Mouse (Mus musculus): ENCODE data around the gene Wnt16.

Wnt16 gene

GRCm38 (mm10) chr6:22325364-22326072, 37.5 kb downstream of the Wnt16 start:
- peak; percentile 37 for DNase-seq (ENCODE audit: extremely low spot score, low read depth, low spot score)

DNA sequence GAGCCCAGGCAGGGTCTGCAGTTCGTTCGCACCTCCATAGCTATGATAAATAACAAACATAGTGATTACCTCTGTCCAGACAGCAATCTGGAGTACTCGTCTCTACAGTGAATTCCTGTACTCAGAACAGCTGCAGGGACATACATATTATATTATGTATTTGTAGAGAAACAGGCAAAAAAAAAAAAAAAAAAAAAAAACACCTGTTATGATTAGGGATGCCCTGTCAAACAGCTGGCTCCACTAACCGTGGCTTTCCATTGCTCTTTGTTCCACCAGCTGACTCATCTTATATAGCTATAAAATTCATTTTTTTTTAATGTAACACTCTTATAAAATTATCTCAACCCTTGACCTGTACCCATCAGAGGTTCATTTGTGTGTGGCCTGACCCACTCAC, 38.3 kb downstream of the Wnt16 start:
- DNase-seq (ENCODE audit: extremely low spot score, low read depth, low spot score): no peak

- no peak for DNase-seq (ENCODE audit: extremely low spot score, low read depth, low spot score)
Observed at GRCm38 (mm10) chr6:22327091-22327490, 39.1 kb downstream of the Wnt16 start.

GRCm38 (mm10) chr6:22327931-22328330, 39.9 kb downstream of the Wnt16 start:
- no peak for DNase-seq (ENCODE audit: extremely low spot score, low read depth, low spot score)

- no peak for DNase-seq (ENCODE audit: extremely low spot score, low read depth, low spot score)
Observed at GRCm38 (mm10) chr6:22330169-22330960, 42.3 kb downstream of the Wnt16 start.

- DNase-seq (ENCODE audit: extremely low spot score, low read depth, low spot score): no peak
Observed at GRCm38 (mm10) chr6:22332548-22332947, 44.5 kb downstream of the Wnt16 start.

DNA sequence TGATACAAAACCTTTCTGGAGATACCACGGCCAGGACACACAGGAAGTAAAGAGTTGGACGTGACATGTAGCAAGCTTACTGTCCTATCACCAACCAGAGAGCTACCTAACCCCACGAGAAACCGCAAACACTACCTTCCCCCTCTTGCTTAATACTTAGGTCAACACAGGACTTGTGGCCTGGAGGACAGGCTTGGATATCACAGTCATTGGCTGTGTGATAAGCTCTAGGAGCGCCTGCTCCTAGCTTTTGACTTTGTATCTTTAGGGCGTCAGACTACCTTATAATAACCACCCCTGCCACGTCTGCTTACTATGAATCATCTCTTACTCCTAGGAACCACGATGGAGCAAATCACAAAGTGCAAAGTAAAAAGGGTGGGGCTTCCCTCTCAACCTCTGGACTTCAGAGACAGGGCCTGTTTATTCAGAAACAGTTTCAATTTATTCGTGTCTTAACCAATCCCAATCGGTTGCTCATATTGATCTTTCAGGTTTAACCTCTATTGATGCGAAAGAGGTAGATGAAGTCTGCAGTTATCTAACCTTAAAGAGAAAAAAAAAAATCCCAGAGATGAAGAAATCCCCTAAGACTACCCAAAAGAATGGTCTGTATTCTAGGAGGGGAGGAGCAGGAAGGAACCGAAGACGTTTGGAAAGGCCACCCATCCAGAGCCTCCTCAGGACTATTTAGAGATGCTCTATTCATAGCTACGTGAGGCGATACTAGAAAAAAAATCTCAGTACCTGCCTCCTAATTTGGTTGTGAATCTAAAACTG, 51.9 kb downstream of the Wnt16 start:
- DNase-seq (ENCODE audit: extremely low spot score, low read depth, low spot score): no peak

- DNase-seq (ENCODE audit: extremely low spot score, low read depth, low spot score): no peak
Observed at GRCm38 (mm10) chr6:22340779-22341178, 52.8 kb downstream of the Wnt16 start.

DNA sequence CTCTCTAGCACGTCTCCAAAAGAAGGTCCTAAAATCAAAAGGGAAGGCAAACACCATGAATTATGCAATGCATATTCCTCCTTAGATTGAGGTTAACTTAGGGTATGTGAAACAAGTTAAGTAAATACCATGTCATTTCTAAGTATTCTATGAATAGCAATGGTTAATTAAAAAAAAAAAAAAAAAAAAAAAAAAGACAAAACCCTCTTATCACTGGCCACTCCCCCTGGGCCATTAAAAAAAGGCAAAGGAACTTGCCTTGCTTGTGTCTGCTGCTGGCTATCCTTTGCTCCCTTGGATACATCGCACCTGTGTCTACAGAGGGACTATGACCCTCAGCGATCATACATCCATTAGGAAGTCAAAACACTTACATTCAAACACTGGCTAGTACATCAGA, 55.3 kb downstream of the Wnt16 start:
- no peak for DNase-seq (ENCODE audit: extremely low spot score, low read depth, low spot score)

DNA sequence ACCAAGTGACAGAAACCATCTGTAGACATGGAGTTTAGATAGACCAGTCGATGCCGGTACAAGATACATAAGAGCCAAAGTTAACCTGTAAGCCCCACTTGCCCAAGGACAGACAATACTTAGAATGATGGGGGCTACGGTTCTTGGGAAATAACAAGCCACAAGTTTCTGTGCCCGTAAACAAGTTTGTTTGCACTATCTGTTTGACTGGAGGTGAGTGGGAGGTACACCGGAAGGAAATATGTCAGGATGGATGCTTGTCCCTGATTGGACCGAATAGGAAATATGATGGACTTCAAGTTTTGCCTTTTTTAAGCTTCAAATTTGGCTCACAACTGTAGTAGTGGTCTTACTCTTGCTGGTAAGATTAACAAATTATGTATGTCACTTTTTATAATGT, 55.7 kb downstream of the Wnt16 start:
- no peak for DNase-seq (ENCODE audit: extremely low spot score, low read depth, low spot score)

DNA sequence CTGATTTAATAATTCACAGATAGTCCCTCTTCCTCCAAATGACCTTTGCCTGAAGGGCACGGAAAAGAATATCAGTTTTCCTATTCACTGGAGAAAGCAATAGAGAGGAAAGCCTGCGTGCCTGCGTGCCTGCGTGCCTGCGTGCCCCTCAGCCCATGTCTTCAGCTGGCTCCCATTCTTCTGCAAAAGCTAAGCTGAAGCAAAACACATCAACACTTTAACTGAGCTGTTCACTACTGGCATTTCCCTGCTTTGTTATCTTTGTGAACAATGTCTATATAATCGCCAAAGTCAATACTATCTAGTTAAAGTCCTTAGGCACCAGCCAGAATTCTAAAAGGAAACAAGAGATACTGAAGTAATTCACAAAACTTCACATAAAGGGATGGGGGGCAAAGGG, 56.4 kb downstream of the Wnt16 start:
- no peak for DNase-seq (ENCODE audit: extremely low spot score, low read depth, low spot score)

DNA sequence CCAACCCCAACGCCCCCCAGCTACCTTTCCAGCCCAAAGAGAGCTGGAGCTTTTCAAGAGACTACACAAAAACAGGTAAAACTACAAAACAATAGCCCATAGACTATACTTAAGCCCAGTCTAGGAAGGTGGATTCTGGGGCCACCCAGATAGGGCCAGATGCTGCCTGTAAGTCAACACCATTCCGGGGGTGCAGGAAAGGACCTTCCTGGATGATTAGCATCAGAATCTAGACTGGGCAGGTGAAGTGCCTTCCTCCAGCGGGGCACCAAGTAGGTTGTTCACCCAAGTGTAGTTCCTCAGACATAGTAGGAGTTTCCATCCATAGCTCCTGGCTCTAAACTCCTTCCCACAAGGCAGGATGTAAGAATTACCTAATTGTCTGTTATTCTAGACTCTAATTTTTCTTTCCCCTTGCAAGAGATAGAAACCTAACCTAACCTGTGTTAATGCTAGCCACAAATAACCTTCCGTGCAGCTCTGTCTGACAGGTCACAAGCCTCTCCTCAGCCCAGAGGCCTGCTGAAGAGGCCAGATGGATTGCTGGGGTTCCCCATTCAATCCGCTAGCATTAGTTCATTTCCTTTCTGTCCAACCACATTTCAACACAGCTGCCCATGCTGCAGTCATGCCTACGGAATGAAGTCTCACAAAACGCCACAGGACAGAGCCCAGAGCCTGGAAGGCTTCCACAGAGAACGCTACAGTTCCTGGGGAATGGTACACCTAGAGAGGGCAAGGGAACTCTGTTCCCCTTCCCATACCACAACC, 59.3 kb downstream of the Wnt16 start:
- DNase-seq (ENCODE audit: extremely low spot score, low read depth, low spot score): no peak

Measured in hindlimb bud, embryonic 11.5 days (tissue).